Mouse (Mus musculus) liver, postnatal 0 days (tissue): ENCODE data around the gene Slc7a15.

Source experiments
- CTCF ChIP-seq: sonication (generic); IDR thresholded peaks from 2 replicates; pipeline ENCODE4 v1.5.1; 2016; ENCODE audit warnings: antibody characterized with exemption, low read depth
- EP300 ChIP-seq: IDR thresholded peaks from 2 replicates; pipeline ENCODE4 v1.6.1; 2016; ENCODE audit warnings: antibody characterized with exemption, low read depth, mild to moderate bottlenecking

GRCm38 (mm10) chr12:8641425-8641735 is 42.5 kb upstream of the Slc7a15 start:
- no peak for TF ChIP-seq CTCF
- no peak for TF ChIP-seq EP300
